Mouse (Mus musculus): ENCODE results near the gene 4932438H23Rik. TPM values are rescaled to one million over a fixed set of nuclear protein-coding genes. Genes with fewer than 3 reads are reported as not detected.

4932438H23Rik gene
- total and polyA plus RNA-seq, 3 experiments, result 0.07 to 4.6 (median 0.98) TPM

GRCm38 (mm10) chr16:91043461-91044248 is 51.3 kb downstream of the 4932438H23Rik start:
- H3K36me3 ChIP-seq (replicated peaks), result peaks cover 38% of the 10 kb centered on the region
- peak overlapping the region; percentile 96 for H3K4me3 ChIP-seq (ENCODE audit: low read depth, low read length)
- H3K27me3 ChIP-seq (ENCODE audit: insufficient read depth, low read length), result no peaks in the 10 kb centered on the region
- TF ChIP-seq CTCF (IDR thresholded peaks at IDR 0.05; ENCODE audit: low read depth, low read length), result no peak
- no peak for TF ChIP-seq TAL1 (conservative IDR thresholded peaks at IDR 0.05; ENCODE audit: low read depth, low read length)
- no peak for TF ChIP-seq GATA1 (IDR thresholded peaks at IDR 0.05; ENCODE audit: borderline replicate concordance, low read length)
- no peak for TF ChIP-seq GATA2 (IDR thresholded peaks at IDR 0.05; ENCODE audit: borderline replicate concordance, low read depth, low read length)
- TF ChIP-seq POLR2AphosphoS5 (IDR thresholded peaks at IDR 0.05; ENCODE audit: insufficient replicate concordance, low read depth, low read length), result no peak
- peaks cover 47% of the 10 kb centered on the region for H3K4me1 ChIP-seq (ENCODE audit: insufficient read depth, low read depth, low read length)
- no peaks in the 10 kb centered on the region for H3K9me3 ChIP-seq (replicated peaks)
- DNase-seq (ENCODE audit: low spot score) (peak; percentile 78), ATAC-seq (ENCODE audit: extremely low read depth, insufficient number of reproducible peaks, low FRiP score, poor library complexity, severe bottlenecking) (peak; percentile 26; the same call in 1 of the 2 replicates)

- H3K4me1 ChIP-seq (ENCODE audit: insufficient read depth, low read depth, low read length), result peaks cover 44% of the 10 kb centered on the region
- H3K36me3 ChIP-seq (replicated peaks), result peaks cover 45% of the 10 kb centered on the region
- TF ChIP-seq GATA2 (IDR thresholded peaks at IDR 0.05; ENCODE audit: borderline replicate concordance, low read depth, low read length) (no peak), POLR2AphosphoS5 (IDR thresholded peaks at IDR 0.05; ENCODE audit: insufficient replicate concordance, low read depth, low read length) (no peak), TAL1 (conservative IDR thresholded peaks at IDR 0.05; ENCODE audit: low read depth, low read length) (no peak), GATA1 (IDR thresholded peaks at IDR 0.05; ENCODE audit: borderline replicate concordance, low read length) (no peak), CTCF (IDR thresholded peaks at IDR 0.05; ENCODE audit: low read depth, low read length) (no peak)
- H3K4me3 ChIP-seq (ENCODE audit: low read depth, low read length), result peak overlapping the region; percentile 57; the same call in 1 of the 2 replicates
- no peaks in the 10 kb centered on the region for H3K27me3 ChIP-seq (ENCODE audit: insufficient read depth, low read length)
- no peaks in the 10 kb centered on the region for H3K9me3 ChIP-seq (replicated peaks)
- ATAC-seq (ENCODE audit: extremely low read depth, insufficient number of reproducible peaks, low FRiP score, poor library complexity, severe bottlenecking) (no peak), DNase-seq (ENCODE audit: low spot score) (no peak)
Measured at GRCm38 (mm10) chr16:91042640-91043039, 52.3 kb downstream of the 4932438H23Rik start.

- Histone ChIP-seq H3K4me3 (ENCODE audit: low read depth, low read length) (no peak overlapping the region), H3K36me3 (replicated peaks) (peaks cover 93% of the 10 kb centered on the region), H3K9me3 (replicated peaks) (no peaks in the 10 kb centered on the region), H3K4me1 (ENCODE audit: insufficient read depth, low read depth, low read length) (peaks cover 18% of the 10 kb centered on the region), H3K27me3 (ENCODE audit: insufficient read depth, low read length) (no peaks in the 10 kb centered on the region)
- ATAC-seq (ENCODE audit: extremely low read depth, insufficient number of reproducible peaks, low FRiP score, poor library complexity, severe bottlenecking) (no peak), DNase-seq (ENCODE audit: low spot score) (no peak)
- TF ChIP-seq GATA1 (IDR thresholded peaks at IDR 0.05; ENCODE audit: borderline replicate concordance, low read length) (no peak), POLR2AphosphoS5 (IDR thresholded peaks at IDR 0.05; ENCODE audit: insufficient replicate concordance, low read depth, low read length) (no peak), TAL1 (conservative IDR thresholded peaks at IDR 0.05; ENCODE audit: low read depth, low read length) (no peak), CTCF (IDR thresholded peaks at IDR 0.05; ENCODE audit: low read depth, low read length) (no peak), GATA2 (IDR thresholded peaks at IDR 0.05; ENCODE audit: borderline replicate concordance, low read depth, low read length) (no peak)
Measured at GRCm38 (mm10) chr16:91035866-91036265, 59.1 kb downstream of the 4932438H23Rik start.

GRCm38 (mm10) chr16:91030751-91031150 is 64.2 kb downstream of the 4932438H23Rik start:
- peaks cover 92% of the 10 kb centered on the region for H3K36me3 ChIP-seq (replicated peaks)
- H3K27me3 ChIP-seq (ENCODE audit: insufficient read depth, low read length), result no peaks in the 10 kb centered on the region
- DNase-seq (ENCODE audit: low spot score) (no peak), ATAC-seq (ENCODE audit: extremely low read depth, insufficient number of reproducible peaks, low FRiP score, poor library complexity, severe bottlenecking) (no peak)
- no peak overlapping the region for H3K4me3 ChIP-seq (ENCODE audit: low read depth, low read length)
- no peaks in the 10 kb centered on the region for H3K9me3 ChIP-seq (replicated peaks)
- TF ChIP-seq GATA2 (IDR thresholded peaks at IDR 0.05; ENCODE audit: borderline replicate concordance, low read depth, low read length) (no peak), CTCF (IDR thresholded peaks at IDR 0.05; ENCODE audit: low read depth, low read length) (no peak), GATA1 (IDR thresholded peaks at IDR 0.05; ENCODE audit: borderline replicate concordance, low read length) (no peak), POLR2AphosphoS5 (IDR thresholded peaks at IDR 0.05; ENCODE audit: insufficient replicate concordance, low read depth, low read length) (no peak), TAL1 (conservative IDR thresholded peaks at IDR 0.05; ENCODE audit: low read depth, low read length) (no peak)
- H3K4me1 ChIP-seq (ENCODE audit: insufficient read depth, low read depth, low read length), result peaks cover 7% of the 10 kb centered on the region

GRCm38 (mm10) chr16:91029901-91030300 is 65.0 kb downstream of the 4932438H23Rik start:
- H3K4me3 ChIP-seq (ENCODE audit: low read depth, low read length), result no peak overlapping the region
- TF ChIP-seq POLR2AphosphoS5 (IDR thresholded peaks at IDR 0.05; ENCODE audit: insufficient replicate concordance, low read depth, low read length), result no peak
- no peak for TF ChIP-seq CTCF (IDR thresholded peaks at IDR 0.05; ENCODE audit: low read depth, low read length)
- no peak for TF ChIP-seq GATA1 (IDR thresholded peaks at IDR 0.05; ENCODE audit: borderline replicate concordance, low read length)
- TF ChIP-seq GATA2 (IDR thresholded peaks at IDR 0.05; ENCODE audit: borderline replicate concordance, low read depth, low read length), result no peak
- TF ChIP-seq TAL1 (conservative IDR thresholded peaks at IDR 0.05; ENCODE audit: low read depth, low read length), result no peak
- H3K4me1 ChIP-seq (ENCODE audit: insufficient read depth, low read depth, low read length), result peaks cover 7% of the 10 kb centered on the region
- no peak for DNase-seq (ENCODE audit: low spot score)
- no peak for ATAC-seq (ENCODE audit: extremely low read depth, insufficient number of reproducible peaks, low FRiP score, poor library complexity, severe bottlenecking)
- H3K27me3 ChIP-seq (ENCODE audit: insufficient read depth, low read length), result no peaks in the 10 kb centered on the region
- H3K36me3 ChIP-seq (replicated peaks), result peaks cover 93% of the 10 kb centered on the region
- H3K9me3 ChIP-seq (replicated peaks), result no peaks in the 10 kb centered on the region

GRCm38 (mm10) chr16:91029161-91029743 is 65.7 kb downstream of the 4932438H23Rik start:
- Histone ChIP-seq H3K9me3 (replicated peaks) (no peaks in the 10 kb centered on the region), H3K4me3 (ENCODE audit: low read depth, low read length) (no peak overlapping the region), H3K27me3 (ENCODE audit: insufficient read depth, low read length) (no peaks in the 10 kb centered on the region), H3K4me1 (ENCODE audit: insufficient read depth, low read depth, low read length) (peaks cover 7% of the 10 kb centered on the region), H3K36me3 (replicated peaks) (peaks cover 94% of the 10 kb centered on the region)
- TF ChIP-seq GATA2 (IDR thresholded peaks at IDR 0.05; ENCODE audit: borderline replicate concordance, low read depth, low read length) (no peak), TAL1 (conservative IDR thresholded peaks at IDR 0.05; ENCODE audit: low read depth, low read length) (no peak), CTCF (IDR thresholded peaks at IDR 0.05; ENCODE audit: low read depth, low read length) (no peak), POLR2AphosphoS5 (IDR thresholded peaks at IDR 0.05; ENCODE audit: insufficient replicate concordance, low read depth, low read length) (no peak), GATA1 (IDR thresholded peaks at IDR 0.05; ENCODE audit: borderline replicate concordance, low read length) (no peak)
- DNase-seq (ENCODE audit: low spot score) (no peak), ATAC-seq (ENCODE audit: extremely low read depth, insufficient number of reproducible peaks, low FRiP score, poor library complexity, severe bottlenecking) (no peak)
